Mouse (Mus musculus) embryo, embryonic 10 days (tissue): ENCODE measurements at regions not wholly inside any gene's neighbourhood (a gene's known extent, or its start where the extent isn't known, plus 50 kb on each side); places are given as distances from the start of the nearest gene placed in this dataset.

Experiments
- DNase-seq: peaks from one replicate; pipeline ENCODE4 v3.0.0-alpha.2; 2015; ENCODE audit warnings: low spot score

DNA sequence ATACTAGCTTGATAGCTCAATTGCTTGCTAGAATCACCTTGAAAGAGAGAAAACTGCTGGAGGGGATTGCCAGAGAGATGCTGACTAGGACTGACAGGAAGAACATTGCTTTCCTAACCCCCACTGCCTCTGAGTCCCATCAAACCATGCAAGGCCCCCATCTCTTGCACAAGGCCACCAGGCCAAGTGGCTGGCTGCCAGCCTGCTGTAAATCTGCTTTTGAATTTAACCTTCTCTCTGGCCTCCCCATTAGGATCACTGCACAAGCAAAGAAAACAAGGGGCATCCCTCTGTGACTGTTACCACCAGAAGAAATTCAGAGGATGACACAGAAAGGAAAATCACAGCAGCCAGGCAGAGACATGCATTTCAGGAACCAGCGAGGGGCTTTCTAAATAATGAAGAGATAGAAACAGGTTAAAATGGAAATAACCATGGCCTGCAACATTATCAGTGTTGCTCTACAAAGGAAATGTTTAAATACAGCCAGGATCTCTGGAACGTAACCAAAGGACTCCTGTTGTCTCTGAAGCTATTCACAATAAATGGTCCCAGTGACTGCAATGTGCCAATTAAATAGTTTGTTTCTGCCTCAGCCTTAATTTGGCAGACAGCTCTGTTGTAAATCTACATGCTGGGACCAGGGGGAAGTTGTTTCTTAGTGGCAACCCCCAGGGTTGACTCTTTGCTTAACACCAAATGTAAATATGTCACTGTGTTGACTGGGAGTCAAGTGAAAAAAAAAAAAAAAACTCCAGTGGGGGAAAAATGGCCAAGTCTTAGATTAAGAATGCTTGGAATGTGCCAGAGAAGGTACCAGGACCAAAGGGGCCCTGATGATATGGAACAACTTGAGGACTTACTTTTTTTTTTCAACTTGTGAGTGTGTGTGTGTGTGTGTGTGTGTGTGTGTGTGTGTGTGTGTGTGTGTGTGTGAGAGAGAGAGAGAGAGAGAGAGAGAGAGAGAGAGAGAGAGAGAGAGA, 233.9 kb upstream of the Epha4 start:
- DNase-seq = peak; percentile 6

DNA sequence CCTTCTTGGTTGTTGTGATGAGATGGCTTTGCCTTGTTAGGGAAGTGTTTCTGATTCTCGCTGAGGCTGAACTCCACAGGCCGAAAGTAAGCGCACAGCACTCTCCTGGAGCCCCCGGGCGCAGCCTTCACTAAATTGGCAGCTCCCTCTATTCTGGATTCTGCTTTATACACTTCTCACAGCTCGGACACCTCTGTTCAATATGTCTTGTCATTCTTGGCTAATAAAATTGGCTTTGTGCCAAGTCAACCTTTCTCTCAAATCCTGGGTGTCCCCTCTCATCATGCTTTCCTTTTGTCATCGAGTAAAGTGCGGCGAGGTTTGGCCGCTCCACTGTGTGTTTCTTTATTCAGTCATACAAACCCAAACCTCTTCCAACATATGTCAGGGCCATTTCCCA, 217.2 kb upstream of the Epha4 start:
- no peak for DNase-seq

DNA sequence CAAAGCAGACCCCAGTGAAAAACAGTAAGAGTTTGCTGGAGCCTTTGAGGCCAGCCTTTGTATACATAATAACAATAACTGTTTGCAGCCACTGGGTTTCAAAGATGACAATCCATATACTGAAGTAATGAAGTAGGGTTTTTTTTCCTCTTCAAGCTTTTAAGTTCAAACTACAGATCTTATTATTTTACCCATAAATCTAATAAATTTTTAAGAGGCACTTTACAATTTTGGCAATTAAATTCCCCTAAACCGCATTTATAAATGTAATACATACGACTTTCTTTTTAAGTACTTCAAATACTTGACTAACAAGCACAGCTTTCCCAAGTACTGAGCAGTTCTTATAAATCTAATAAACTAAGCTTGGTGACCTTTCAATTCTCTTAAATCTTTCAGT, 212.7 kb upstream of the Epha4 start:
- no peak for DNase-seq

DNA sequence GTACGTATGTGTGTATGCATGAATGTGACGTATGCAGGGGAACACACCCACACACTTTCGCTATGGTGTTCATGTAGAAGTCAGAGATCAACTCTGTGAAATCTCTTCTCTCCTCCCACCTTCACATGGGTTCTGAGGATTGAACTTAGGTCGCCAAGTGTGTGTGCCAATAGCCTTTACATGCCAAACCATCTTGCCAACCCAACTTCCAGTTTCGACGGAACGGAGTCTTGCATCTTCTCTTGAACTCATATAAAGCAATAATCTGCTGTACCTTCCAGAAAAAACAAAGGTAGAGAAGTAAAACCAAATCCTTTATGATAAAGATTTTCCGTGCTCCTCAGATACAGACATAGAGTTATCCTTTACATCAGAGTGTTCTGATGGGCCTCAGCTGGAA, 208.4 kb upstream of the Epha4 start:
- DNase-seq = no peak

DNA sequence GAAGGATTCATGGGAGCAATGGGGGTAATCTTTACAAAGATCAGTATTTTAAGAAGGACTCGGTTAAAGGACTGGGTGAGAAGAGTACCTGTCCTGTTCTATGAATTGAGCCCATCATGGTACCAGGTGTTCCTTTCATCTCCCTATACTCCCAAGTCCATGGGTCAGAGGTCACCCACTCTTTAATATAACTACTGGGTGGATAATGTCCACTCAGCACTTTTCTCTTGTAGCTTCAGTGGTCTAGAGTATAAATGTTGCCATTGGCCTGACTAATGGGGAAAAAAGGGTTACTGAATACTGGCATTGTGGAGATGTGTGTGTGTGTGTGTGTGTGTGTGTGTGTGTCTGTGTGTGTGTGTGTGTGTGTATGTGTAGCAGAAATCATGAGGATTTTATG, 206.0 kb upstream of the Epha4 start:
- no peak for DNase-seq

DNA sequence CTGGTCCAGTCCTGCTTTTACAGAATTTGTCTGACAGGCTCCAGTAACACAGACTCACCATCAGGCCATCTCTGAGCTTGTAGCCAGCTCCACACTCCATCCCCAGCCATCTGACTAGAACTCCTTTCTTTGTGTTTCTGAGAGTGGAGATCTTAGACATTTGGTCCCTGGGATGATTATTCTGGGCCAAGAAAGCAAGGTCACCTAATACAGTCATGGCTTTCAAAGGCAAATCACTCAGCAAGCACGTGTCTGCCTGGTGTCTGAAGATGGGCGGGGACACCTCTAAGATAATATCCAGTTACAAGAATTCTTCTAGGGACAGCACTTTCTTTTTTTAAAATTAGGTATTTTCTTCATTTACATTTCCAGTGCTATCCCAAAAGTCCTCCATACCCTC, 198.1 kb upstream of the Epha4 start:
- DNase-seq = no peak

DNA sequence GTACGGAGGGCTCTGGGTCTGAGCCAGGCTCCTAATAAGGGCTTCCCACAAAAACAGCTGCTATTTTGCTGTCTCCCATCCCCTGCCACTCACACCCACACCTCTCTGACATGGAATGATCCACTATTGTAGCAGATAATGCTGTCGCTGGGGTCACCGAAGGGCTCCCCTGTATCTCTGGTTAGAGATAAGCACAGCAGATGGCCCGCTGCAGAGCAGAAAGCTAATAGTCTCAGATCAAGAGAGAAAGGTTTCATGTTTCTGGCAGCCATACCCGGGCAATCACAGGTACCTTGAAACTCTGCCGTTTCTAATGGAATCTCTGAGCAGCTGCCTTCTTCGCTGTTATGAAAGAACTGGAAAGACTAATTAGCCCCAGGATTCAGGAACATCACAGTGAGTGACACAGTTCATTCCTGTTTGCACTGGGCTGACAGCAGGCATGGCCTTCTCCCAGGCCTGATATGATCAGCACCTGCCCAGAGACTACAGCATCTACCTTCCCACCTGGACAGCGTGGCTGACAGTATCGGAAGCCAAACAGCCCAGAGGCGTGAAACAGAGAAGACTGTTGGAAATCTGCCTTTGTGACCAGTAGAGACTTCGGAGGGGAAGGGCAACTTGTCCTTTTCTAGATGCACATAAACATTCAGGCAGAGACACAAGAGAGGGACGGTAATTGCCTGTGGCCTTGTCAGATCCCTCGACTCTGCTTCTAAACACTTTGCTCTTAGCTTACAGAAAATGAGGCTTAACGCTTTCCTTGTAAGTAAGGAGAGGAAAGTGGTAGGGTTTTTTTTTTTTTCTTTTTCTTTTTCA, 193.5 kb upstream of the Epha4 start:
- peak; percentile 7 for DNase-seq

DNA sequence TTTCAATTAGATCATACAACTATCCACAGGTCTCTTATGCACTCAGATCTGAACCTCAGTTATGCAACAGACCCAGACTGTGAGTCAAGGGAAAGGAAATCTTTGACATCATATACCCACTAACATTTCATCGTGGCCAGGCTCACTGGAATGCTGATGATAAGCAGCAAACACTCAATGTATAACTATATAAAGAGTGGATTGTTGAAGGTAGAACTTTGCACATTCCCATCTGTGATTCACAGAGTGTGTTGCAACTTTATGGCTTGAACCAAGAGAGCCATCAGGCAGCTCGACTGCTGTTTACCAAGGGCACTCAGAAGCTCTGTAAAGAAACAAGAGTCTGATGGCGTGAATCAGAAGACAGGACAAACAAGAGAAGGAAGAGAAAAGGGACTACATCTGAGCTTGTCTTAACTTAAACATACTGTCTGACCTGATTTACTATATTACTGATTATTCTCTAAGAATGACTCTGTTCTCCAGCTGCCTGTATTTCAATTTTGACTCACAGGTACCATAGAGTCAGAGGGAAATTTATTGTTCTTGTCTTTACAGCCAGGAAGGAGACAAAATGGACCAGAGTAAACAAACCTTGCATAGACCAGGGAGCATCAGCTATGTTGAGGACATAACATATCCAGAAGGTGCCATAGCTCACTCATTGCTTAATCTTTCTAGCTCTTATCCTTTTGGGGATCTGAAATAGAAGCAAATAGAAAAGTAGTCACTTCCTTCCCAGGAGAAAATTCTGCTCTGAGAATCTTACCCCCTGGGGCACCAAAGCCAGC, 180.5 kb upstream of the Epha4 start:
- no peak for DNase-seq

DNA sequence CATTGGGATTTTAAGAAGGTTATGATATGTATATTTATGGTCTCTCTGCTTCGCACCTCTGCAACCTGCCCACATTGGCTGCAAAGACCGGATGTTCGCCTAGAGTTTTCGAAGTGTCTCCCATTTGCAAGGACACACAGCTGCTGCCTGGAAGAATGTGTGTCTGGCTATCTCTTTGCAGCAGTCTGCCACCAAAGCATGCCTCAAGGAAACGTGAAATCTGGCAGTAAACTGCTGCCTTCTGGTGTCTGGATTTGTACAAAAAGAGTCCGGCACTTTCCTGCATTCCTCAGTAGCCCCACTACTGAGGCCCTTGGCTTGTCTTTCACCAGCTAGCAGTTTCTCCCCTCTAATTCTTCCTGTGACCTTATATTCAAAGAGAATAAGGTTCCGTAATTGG, 148.5 kb upstream of the Epha4 start:
- no peak for DNase-seq

DNA sequence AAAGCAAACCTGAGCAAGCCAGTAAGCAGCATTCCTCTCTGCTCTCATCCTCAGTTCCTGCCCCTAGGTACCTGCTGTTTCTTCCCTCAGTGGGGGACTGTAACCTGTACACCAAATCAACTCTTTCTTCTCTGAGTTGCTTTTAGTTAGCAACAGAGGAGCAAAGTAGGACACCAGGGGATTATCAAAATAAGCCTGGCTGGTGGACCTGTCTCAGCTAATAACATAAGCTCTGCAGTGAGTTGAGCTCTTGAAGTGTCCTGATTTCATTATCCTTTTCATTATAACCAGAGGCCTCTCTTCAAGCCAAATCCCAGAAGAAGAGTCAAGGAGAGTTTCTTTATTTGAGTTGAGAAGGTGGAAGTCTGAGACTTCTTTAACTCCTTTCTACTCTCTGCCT, 145.5 kb upstream of the Epha4 start:
- DNase-seq = no peak

DNA sequence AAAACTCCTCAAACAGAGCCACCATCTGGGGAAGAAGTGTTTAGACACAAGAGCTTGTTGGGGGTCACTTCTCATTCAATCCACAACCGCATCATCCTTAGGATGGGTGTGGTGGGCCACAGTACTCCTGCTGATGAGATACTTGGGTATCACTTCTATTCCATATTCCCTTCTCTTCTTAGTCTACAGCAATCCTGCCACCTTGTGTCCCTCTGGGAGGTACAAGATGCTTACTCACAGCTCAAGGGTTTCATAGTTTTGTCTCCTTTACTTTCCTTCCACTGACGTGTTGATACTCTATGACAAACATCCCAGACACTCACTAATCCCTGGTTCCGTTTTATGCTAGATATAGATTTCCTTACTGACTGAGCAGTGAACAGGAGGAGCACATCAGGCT, 122.1 kb upstream of the Epha4 start:
- no peak for DNase-seq

DNA sequence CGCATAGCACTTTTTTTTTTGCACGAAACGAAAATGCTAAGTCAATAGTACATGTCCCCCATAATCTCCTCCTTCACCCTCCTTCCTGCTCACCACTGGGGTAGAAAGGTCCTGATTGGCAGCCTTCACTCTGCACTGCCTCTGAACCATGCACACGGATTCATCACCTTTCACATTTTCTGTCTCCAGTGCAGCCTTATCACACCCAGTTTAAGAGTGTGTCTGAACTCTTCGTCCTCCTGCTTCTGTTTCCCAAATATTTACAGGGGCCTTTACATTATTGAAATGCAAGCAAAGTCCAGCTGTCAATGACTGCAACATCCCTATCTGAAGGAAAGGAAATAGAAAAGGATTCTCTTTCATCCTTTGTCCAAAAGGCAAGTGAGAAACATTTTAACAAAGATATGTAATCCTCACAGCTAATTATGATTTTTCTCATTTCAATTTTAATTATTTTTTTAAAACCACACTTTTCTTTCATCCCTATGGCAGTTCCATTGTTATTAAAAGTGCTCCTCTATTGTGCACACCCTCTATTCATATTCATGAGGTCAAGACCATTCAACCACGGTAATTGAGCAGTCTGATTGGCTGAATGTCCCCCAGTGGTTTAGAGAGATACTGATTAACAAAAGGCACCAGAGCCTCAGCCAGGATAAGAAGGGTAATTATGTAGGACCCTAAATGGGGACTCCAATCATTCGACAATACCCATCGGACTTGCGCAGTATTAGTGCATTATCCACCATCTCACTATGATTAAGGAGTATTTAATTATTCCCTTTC, 114.8 kb upstream of the Epha4 start:
- peak; percentile 61 for DNase-seq

DNA sequence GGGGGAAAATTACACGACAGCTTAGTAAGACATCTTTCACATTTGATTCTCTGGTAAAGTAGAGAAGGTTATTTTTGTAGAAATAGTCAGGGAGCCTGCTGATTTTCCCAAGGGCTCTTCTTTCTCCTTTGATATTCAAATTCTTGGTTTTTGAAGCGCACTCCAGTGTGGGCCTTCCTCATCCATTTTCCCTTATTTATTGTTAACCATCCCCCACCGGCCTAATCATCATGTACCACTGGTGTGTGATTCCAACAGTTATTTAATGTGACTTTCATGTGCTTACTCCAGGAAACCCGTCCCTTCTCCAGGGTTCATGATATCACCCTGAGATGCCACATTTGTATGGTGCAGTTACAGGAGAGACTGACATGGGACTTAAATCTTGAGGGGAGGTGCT, 114.0 kb upstream of the Epha4 start:
- no peak for DNase-seq

DNA sequence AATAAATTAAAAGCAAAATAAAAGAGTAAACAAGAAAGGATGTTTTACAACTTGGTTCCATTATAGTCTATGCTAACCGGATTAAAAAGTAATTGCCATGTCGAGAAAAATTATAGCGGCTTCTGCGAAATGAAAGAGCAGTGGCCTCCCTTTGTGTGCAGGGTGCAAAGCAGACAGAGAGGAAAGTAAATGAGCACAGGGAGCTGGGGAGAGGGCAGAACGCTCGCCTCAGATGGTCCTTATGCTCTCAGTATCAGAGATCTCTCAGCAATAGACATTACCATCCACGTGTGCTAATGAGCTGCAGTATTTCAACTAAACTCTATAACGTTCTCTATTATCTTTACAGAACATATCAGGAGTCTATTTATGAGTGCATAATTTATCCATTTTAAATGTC, 102.6 kb upstream of the Epha4 start:
- no peak for DNase-seq

DNA sequence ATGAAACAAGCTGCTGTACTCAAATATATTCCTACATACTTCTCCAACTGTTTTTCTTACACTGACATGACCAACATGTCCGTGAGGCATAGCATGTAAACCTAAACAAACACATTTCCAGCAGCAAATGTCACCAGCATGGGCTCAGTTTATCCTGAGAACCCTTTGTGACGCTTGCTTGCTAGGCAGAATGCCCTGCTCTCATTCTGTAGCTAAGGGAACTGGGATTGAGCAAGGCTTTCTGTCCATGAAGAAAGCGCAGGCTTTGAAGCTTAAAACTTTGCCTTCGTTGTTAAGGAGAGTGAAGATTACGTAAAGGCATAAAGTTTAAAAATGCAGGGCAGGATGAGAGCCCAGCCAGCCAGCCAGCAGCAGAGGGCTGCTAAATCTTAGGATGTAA, 85.6 kb upstream of the Epha4 start:
- no peak for DNase-seq

DNA sequence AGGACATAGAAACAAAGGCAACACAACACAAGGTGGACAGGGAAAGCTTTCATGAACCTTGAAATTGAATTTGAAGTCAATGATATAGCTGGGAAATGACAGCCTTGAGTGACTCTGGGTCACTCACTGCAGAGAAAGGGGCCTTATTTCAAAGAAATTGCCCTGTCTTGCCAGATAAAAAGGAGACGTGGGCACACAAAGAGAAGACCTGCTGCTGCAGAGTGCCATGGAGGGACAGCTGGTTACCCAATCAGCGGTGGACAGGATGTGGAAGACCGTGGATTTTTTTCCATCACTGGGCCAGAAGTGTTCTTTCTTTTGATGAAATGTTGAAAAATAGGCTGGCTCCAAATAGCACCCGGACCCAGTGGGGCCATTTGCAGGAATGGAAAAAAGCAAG, 77.8 kb upstream of the Epha4 start:
- DNase-seq = no peak

DNA sequence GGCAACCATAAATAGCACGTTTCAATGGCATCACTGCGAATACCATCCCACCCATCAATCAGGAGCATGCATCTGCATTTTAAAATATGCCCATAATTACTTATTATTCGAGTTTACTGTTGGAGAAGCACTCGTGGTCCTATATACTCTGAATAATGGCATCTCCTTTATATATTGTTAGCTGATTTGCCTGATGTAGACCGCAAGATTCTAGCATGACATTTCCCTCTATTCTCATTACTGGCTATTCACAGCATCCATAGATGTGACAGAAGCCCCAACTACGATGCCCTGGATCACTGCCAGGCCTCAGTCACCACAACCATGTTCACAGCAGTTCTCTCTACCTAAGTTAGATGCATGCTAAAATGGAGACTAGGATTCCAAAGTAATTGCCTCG, 77.4 kb upstream of the Epha4 start:
- DNase-seq = no peak

DNA sequence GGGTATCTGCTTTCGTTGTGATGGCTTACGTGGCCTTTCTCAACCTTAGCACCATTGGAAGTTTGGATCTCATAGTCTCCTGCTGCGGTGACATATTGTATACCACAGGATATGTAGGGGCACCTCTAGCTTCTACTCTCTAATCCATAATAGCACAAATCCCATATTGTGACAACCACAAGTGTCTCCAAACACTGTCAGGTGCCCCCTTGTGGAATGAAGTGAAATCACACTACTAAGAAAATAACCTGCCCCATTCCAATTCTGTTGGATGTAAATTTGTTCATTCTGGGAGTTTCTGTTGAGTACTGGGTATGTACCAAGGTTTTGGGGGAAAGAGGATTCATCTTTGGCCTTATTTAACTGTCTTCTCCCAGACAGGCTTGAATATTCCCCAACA, 74.5 kb upstream of the Epha4 start:
- DNase-seq = peak; percentile 37

DNA sequence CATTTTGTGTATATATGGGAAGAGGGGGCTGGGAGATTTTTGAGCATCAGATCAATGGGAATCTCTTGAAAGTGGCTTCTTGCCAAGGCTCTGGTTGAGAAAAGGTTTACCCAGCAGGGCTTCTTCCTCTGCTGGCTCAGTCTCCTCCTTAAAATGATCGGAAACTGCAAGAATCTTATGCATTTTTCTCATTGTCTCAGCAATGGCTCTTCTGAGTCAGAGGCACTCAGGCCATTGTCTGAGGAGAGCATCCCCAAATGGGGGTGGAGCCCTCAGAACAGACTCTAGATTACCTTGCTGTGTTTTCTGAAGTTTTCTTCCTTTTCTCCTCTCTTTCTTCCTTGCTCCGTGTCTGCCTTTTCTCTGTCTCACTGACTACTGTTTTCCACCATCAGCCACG, 70.6 kb upstream of the Epha4 start:
- no peak for DNase-seq

DNA sequence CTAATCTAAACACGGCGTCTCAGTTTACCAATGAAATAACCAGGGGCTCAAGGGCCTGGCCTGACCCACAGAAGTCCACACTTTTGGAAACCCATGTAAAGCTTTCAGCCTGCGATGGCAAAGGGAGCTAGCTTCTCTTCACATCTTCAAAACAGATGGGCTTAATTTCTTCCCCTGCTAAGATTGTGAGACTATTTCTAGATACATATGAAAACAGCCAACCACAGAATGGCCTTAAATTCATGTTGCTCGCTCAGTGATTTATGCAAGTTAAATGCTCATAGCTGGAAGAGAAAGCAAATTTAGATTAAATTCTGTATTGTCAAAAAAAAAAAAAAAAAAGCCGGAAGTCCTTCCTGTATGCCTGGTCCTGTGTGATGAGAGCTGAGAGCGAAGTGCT, 53.2 kb upstream of the Epha4 start:
- DNase-seq = no peak

DNA sequence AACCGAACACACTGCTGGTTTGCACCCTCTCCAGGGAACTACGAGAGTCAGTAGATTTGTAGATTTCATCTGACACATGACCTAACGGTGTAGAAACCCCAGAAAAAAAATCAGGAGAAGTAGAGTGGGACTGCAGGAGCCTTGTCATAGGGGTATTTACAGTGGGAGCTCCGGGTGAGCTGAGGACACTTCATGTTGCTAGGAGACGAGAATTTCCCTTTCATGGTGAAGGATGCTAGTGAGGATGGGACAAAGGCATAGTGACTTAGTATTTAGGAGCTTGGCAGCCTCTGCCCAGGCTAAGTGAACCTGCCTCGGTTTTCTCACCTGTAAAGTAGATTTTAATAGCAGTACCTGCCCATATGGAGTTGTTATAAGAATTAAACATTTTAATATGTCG, 52.8 kb upstream of the Epha4 start:
- no peak for DNase-seq
